Mouse (Mus musculus) ES-Bruce4 (cell line): Measurements from ENCODE around the gene Lhpp. TPM values are rescaled to one million over a fixed set of nuclear protein-coding genes. Genes with fewer than 3 reads are reported as not detected.

Experiments used
- H3K27ac ChIP-seq: 2 replicates; pipeline ENCODE4 v1.5.1; 2012; ENCODE audit warnings: low read length, inconsistent platforms; ENCODE audit not compliant: insufficient read depth
- H3K27me3 ChIP-seq: 2 replicates; pipeline ENCODE4 v1.6.1; 2012; ENCODE audit warnings: mild to moderate bottlenecking, low read length, inconsistent platforms; ENCODE audit not compliant: control insufficient read depth, poor library complexity, insufficient read depth, severe bottlenecking
- H3K36me3 ChIP-seq: 2 replicates; pipeline ENCODE4 v1.6.1; 2012; ENCODE audit warnings: inconsistent platforms, mild to moderate bottlenecking, low read length, moderate library complexity; ENCODE audit not compliant: control insufficient read depth, poor library complexity, insufficient read depth, severe bottlenecking
- H3K4me1 ChIP-seq: one replicate; pipeline ENCODE4 v1.8.1; 2011; ENCODE audit warnings: low read length; ENCODE audit not compliant: control insufficient read depth, insufficient read depth
- H3K4me3 ChIP-seq: 2 replicates; pipeline ENCODE4 v1.5.1; 2011; ENCODE audit warnings: low read depth, mild to moderate bottlenecking, low read length
- H3K9ac ChIP-seq: 2 replicates; pipeline ENCODE4 v1.6.1; 2012; ENCODE audit warnings: low read depth, mild to moderate bottlenecking, inconsistent platforms; ENCODE audit not compliant: poor library complexity, severe bottlenecking
- H3K9me3 ChIP-seq: replicated peaks from 2 replicates; pipeline ENCODE4 v1.6.1; 2012; ENCODE audit warnings: mild to moderate bottlenecking, low read length, inconsistent platforms; ENCODE audit not compliant: control insufficient read depth, poor library complexity, insufficient read depth, severe bottlenecking
- CTCF ChIP-seq: IDR thresholded peaks from one replicate; pipeline ENCODE4 v1.8.1; 2011; ENCODE audit warnings: low read depth, low read length
- EP300 ChIP-seq: IDR thresholded peaks from 2 replicates; pipeline ENCODE4 v1.6.1; 2011; ENCODE audit warnings: low read depth, low read length; ENCODE audit not compliant: insufficient read depth
- POLR2A ChIP-seq: IDR thresholded peaks from one replicate; pipeline ENCODE4 v1.8.1; 2011; ENCODE audit warnings: low read length; ENCODE audit not compliant: insufficient read depth
- polyA plus RNA-seq: library from polyadenylated mRNA; stranded (reverse); fragments of >200 nt; gene quantifications from 2 replicates; pipeline ENCODE4 v1.2.4, GENCODE M21; 2011; ENCODE audit warnings: low read depth; ENCODE audit not compliant: missing spikeins, insufficient read depth, insufficient read length

The Lhpp gene
- polyA plus RNA-seq, 1 experiment, result 5.6 TPM

- Histone ChIP-seq H3K4me3 (no peak overlapping the region), H3K4me1 (no peaks in the 10 kb centered on the region), H3K9me3 (no peaks in the 10 kb centered on the region), H3K27ac (no peak overlapping the region), H3K36me3 (no peaks in the 10 kb centered on the region), H3K9ac (no peak overlapping the region), H3K27me3 (no peaks in the 10 kb centered on the region)
- TF ChIP-seq EP300, result no peak
- no peak for TF ChIP-seq POLR2A
- peak; percentile 1 for TF ChIP-seq CTCF
Observed at GRCm38 (mm10) chr7:132705130-132705529, 94.7 kb downstream of the Lhpp start.

GRCm38 (mm10) chr7:132711579-132711978, 101.1 kb downstream of the Lhpp start:
- Histone ChIP-seq H3K9ac (no peak overlapping the region), H3K27ac (no peak overlapping the region), H3K9me3 (no peaks in the 10 kb centered on the region), H3K4me3 (peak overlapping the region; percentile 9; the same call in 1 of the 2 replicates), H3K27me3 (no peaks in the 10 kb centered on the region), H3K4me1 (no peaks in the 10 kb centered on the region), H3K36me3 (no peaks in the 10 kb centered on the region)
- TF ChIP-seq POLR2A, result no peak
- TF ChIP-seq CTCF, result no peak
- TF ChIP-seq EP300, result no peak

- Histone ChIP-seq H3K9ac (no peak overlapping the region), H3K4me1 (no peaks in the 10 kb centered on the region), H3K27me3 (no peaks in the 10 kb centered on the region), H3K9me3 (no peaks in the 10 kb centered on the region), H3K36me3 (no peaks in the 10 kb centered on the region), H3K27ac (no peak overlapping the region), H3K4me3 (peak overlapping the region; percentile 9; the same call in 1 of the 2 replicates)
- no peak for TF ChIP-seq EP300
- TF ChIP-seq CTCF, result no peak
- TF ChIP-seq POLR2A, result no peak
Observed at GRCm38 (mm10) chr7:132712044-132712708, 101.7 kb downstream of the Lhpp start.

GRCm38 (mm10) chr7:132712956-132713355, 102.5 kb downstream of the Lhpp start:
- H3K4me3 ChIP-seq, result no peak overlapping the region
- H3K36me3 ChIP-seq, result no peaks in the 10 kb centered on the region
- H3K27me3 ChIP-seq, result no peaks in the 10 kb centered on the region
- no peak overlapping the region for H3K9ac ChIP-seq
- no peak for TF ChIP-seq EP300
- TF ChIP-seq POLR2A, result no peak
- no peak for TF ChIP-seq CTCF
- H3K4me1 ChIP-seq, result no peaks in the 10 kb centered on the region
- H3K27ac ChIP-seq, result no peak overlapping the region
- no peaks in the 10 kb centered on the region for H3K9me3 ChIP-seq

- H3K27ac ChIP-seq, result no peak overlapping the region
- TF ChIP-seq CTCF, result no peak
- no peak for TF ChIP-seq POLR2A
- TF ChIP-seq EP300, result no peak
- no peaks in the 10 kb centered on the region for H3K4me1 ChIP-seq
- no peaks in the 10 kb centered on the region for H3K27me3 ChIP-seq
- H3K4me3 ChIP-seq, result no peak overlapping the region
- no peak overlapping the region for H3K9ac ChIP-seq
- H3K9me3 ChIP-seq, result no peaks in the 10 kb centered on the region
- no peaks in the 10 kb centered on the region for H3K36me3 ChIP-seq
Observed at GRCm38 (mm10) chr7:132713483-132714126, 103.2 kb downstream of the Lhpp start.

- Histone ChIP-seq H3K9ac (no peak overlapping the region), H3K9me3 (no peaks in the 10 kb centered on the region), H3K27me3 (no peaks in the 10 kb centered on the region), H3K4me1 (no peaks in the 10 kb centered on the region), H3K4me3 (no peak overlapping the region), H3K27ac (no peak overlapping the region), H3K36me3 (no peaks in the 10 kb centered on the region)
- TF ChIP-seq EP300 (no peak), CTCF (no peak), POLR2A (no peak)
Observed at GRCm38 (mm10) chr7:132714236-132714923, 103.9 kb downstream of the Lhpp start.
